Mouse (Mus musculus) intestine, embryonic 15.5 days (tissue): ENCODE data around the gene Tmem131. TPM values are rescaled to one million over a fixed set of nuclear protein-coding genes. Genes with fewer than 3 reads are reported as not detected.

Experiments used
- ATAC-seq: fragments of 200-750 bp; cut with Nextera tagmentation; 2 replicates; pipeline ENCODE4 v1.8.0; 2017; ENCODE audit warnings: moderate TSS enrichment, moderate library complexity
- H3K27ac ChIP-seq: fragments of 300-500 bp; sonication (generic); 2 replicates; pipeline ENCODE4 v1.5.1; 2015; ENCODE audit warnings: mild to moderate bottlenecking, inconsistent platforms
- H3K27me3 ChIP-seq: fragments of 300-500 bp; sonication (generic); replicated peaks from 2 replicates; pipeline ENCODE4 v1.6.1; 2015; ENCODE audit warnings: inconsistent platforms
- H3K36me3 ChIP-seq: fragments of 300-500 bp; sonication (generic); 2 replicates; pipeline ENCODE4 v1.6.1; 2015; ENCODE audit warnings: inconsistent platforms
- H3K4me1 ChIP-seq: fragments of 300-500 bp; sonication (generic); replicated peaks from 2 replicates; pipeline ENCODE4 v1.6.1; 2015; ENCODE audit warnings: inconsistent platforms
- H3K4me2 ChIP-seq: fragments of 300-500 bp; sonication (generic); replicated peaks from 2 replicates; pipeline ENCODE4 v1.6.1; 2015; ENCODE audit warnings: mild to moderate bottlenecking, inconsistent platforms
- H3K4me3 ChIP-seq: fragments of 300-500 bp; sonication (generic); replicated peaks from 2 replicates; pipeline ENCODE4 v1.5.1; 2015; ENCODE audit warnings: inconsistent platforms
- H3K9ac ChIP-seq: fragments of 300-500 bp; sonication (generic); 2 replicates; pipeline ENCODE4 v1.6.1; 2015; ENCODE audit warnings: inconsistent platforms
- H3K9me3 ChIP-seq: fragments of 300-500 bp; sonication (generic); 2 replicates; pipeline ENCODE4 v1.6.1; 2016; ENCODE audit warnings: inconsistent platforms
- WGBS: fragments of 180-500 bp; shearing (Covaris S2); methylation state at CpG from one replicate; pipeline ENCODE4 v1.1.7; 2015; 5-methylcytosine and 5-hydroxymethylcytosine counted together
- polyA plus RNA-seq: library from polyadenylated mRNA; unstranded; fragments of >200 nt; fragmentation: Nextera tagmentation; extraction: Ambion mirVana; gene quantifications from 2 replicates; pipeline ENCODE4 v1.2.1, GENCODE M21; 2015

Tmem131 gene
- polyA plus RNA-seq, 1 experiment from 2014 or later = 13.7 TPM

GRCm38 (mm10) chr1:36807086-36807485, 136.4 kb downstream of the Tmem131 start:
- no peak for ATAC-seq
- peaks cover 49% of the 10 kb centered on the region for H3K36me3 ChIP-seq
- H3K4me2 ChIP-seq = no peak overlapping the region

GRCm38 (mm10) chr1:36806181-36806905, 137.1 kb downstream of the Tmem131 start:
- H3K9me3 ChIP-seq = no peaks in the 10 kb centered on the region
- no peak for ATAC-seq
- WGBS = 94% methylated on average over 7 of the region's 7 CpGs
- no peaks in the 10 kb centered on the region for H3K4me1 ChIP-seq
- H3K4me2 ChIP-seq = no peak overlapping the region
- peaks cover 49% of the 10 kb centered on the region for H3K36me3 ChIP-seq
- no peak overlapping the region for H3K27ac ChIP-seq
- no peak overlapping the region for H3K4me3 ChIP-seq
- no peaks in the 10 kb centered on the region for H3K27me3 ChIP-seq
- H3K9ac ChIP-seq = no peak overlapping the region

More at GRCm38 (mm10) chr1:36807086-36807485, 136.4 kb downstream of the Tmem131 start:
- no peak overlapping the region for H3K27ac ChIP-seq
- no peaks in the 10 kb centered on the region for H3K9me3 ChIP-seq
- H3K27me3 ChIP-seq = no peaks in the 10 kb centered on the region
- 88% methylated on average over 1 of the region's 1 CpGs for WGBS
- no peak overlapping the region for H3K4me3 ChIP-seq
- no peaks in the 10 kb centered on the region for H3K4me1 ChIP-seq
- no peak overlapping the region for H3K9ac ChIP-seq

- Histone ChIP-seq H3K4me3 (no peak overlapping the region), H3K9me3 (no peaks in the 10 kb centered on the region), H3K27ac (no peak overlapping the region), H3K4me1 (no peaks in the 10 kb centered on the region), H3K9ac (no peak overlapping the region), H3K36me3 (peaks cover 40% of the 10 kb centered on the region), H3K4me2 (no peak overlapping the region), H3K27me3 (no peaks in the 10 kb centered on the region)
- no peak for ATAC-seq
- WGBS = 86% methylated on average over 4 of the region's 4 CpGs
These were observed 138.6 kb downstream of the Tmem131 start for GRCm38 (mm10) chr1:36804833-36805232.

GRCm38 (mm10) chr1:36804259-36804658, 139.2 kb downstream of the Tmem131 start:
- H3K9ac ChIP-seq = no peak overlapping the region
- no peaks in the 10 kb centered on the region for H3K27me3 ChIP-seq
- H3K9me3 ChIP-seq = no peaks in the 10 kb centered on the region
- peak; percentile 45; the same call in 1 of the 2 replicates for ATAC-seq
- H3K4me1 ChIP-seq = no peaks in the 10 kb centered on the region
- H3K27ac ChIP-seq = no peak overlapping the region
- 60% methylated on average over 9 of the region's 9 CpGs for WGBS
- no peak overlapping the region for H3K4me2 ChIP-seq
- H3K36me3 ChIP-seq = peaks cover 44% of the 10 kb centered on the region
- H3K4me3 ChIP-seq = no peak overlapping the region

- Histone ChIP-seq H3K4me2 (no peak overlapping the region), H3K36me3 (peaks cover 47% of the 10 kb centered on the region), H3K27ac (no peak overlapping the region), H3K9me3 (no peaks in the 10 kb centered on the region), H3K27me3 (no peaks in the 10 kb centered on the region), H3K4me3 (no peak overlapping the region), H3K9ac (no peak overlapping the region), H3K4me1 (no peaks in the 10 kb centered on the region)
- WGBS = 76% methylated on average over 3 of the region's 3 CpGs
- no peak for ATAC-seq
These were observed 143.0 kb downstream of the Tmem131 start for GRCm38 (mm10) chr1:36800379-36801011.

- no peaks in the 10 kb centered on the region for H3K9me3 ChIP-seq
- H3K27ac ChIP-seq = no peak overlapping the region
- no peak overlapping the region for H3K9ac ChIP-seq
- H3K36me3 ChIP-seq = peaks cover 66% of the 10 kb centered on the region
- no peaks in the 10 kb centered on the region for H3K27me3 ChIP-seq
- no peak overlapping the region for H3K4me3 ChIP-seq
- no peaks in the 10 kb centered on the region for H3K4me1 ChIP-seq
- WGBS = 70% methylated on average over 10 of the region's 10 CpGs
- ATAC-seq = no peak
- H3K4me2 ChIP-seq = no peak overlapping the region
These were observed 146.0 kb downstream of the Tmem131 start for GRCm38 (mm10) chr1:36797481-36797880.

GRCm38 (mm10) chr1:36796711-36797110, 146.8 kb downstream of the Tmem131 start:
- Histone ChIP-seq H3K27me3 (no peaks in the 10 kb centered on the region), H3K4me1 (no peaks in the 10 kb centered on the region), H3K27ac (no peak overlapping the region), H3K9ac (no peak overlapping the region), H3K9me3 (no peaks in the 10 kb centered on the region), H3K4me3 (no peak overlapping the region), H3K4me2 (no peak overlapping the region), H3K36me3 (peaks cover 65% of the 10 kb centered on the region)
- WGBS = 79% methylated on average over 7 of the region's 7 CpGs
- no peak for ATAC-seq

GRCm38 (mm10) chr1:36789416-36789815, 154.1 kb downstream of the Tmem131 start:
- 73% methylated on average over 8 of the region's 8 CpGs for WGBS
- no peak overlapping the region for H3K4me2 ChIP-seq
- ATAC-seq = no peak
- H3K27ac ChIP-seq = no peak overlapping the region
- H3K4me3 ChIP-seq = no peak overlapping the region
- no peak overlapping the region for H3K9ac ChIP-seq
- peaks cover 25% of the 10 kb centered on the region for H3K36me3 ChIP-seq
- H3K9me3 ChIP-seq = no peaks in the 10 kb centered on the region
- H3K4me1 ChIP-seq = no peaks in the 10 kb centered on the region; the same call in 1 of the 2 replicates
- H3K27me3 ChIP-seq = no peaks in the 10 kb centered on the region

GRCm38 (mm10) chr1:36786377-36786776, 157.1 kb downstream of the Tmem131 start:
- no peak overlapping the region for H3K9ac ChIP-seq
- no peaks in the 10 kb centered on the region; the same call in 1 of the 2 replicates for H3K4me1 ChIP-seq
- H3K9me3 ChIP-seq = no peaks in the 10 kb centered on the region
- 0 out of 2 replicates have a peak, but pooled peaks cover 3% of the 10 kb centered on the region for H3K36me3 ChIP-seq
- no peaks in the 10 kb centered on the region for H3K27me3 ChIP-seq
- H3K27ac ChIP-seq = no peak overlapping the region
- ATAC-seq = no peak
- H3K4me3 ChIP-seq = no peak overlapping the region
- 88% methylated on average over 7 of the region's 7 CpGs for WGBS
- no peak overlapping the region for H3K4me2 ChIP-seq

GRCm38 (mm10) chr1:36785238-36785641, 158.2 kb downstream of the Tmem131 start:
- no peak overlapping the region for H3K27ac ChIP-seq
- H3K4me3 ChIP-seq = peak overlapping the region; percentile 42
- ATAC-seq = peak; percentile 58
- no peaks in the 10 kb centered on the region for H3K27me3 ChIP-seq
- H3K9me3 ChIP-seq = no peaks in the 10 kb centered on the region
- no peaks in the 10 kb centered on the region for H3K36me3 ChIP-seq
- H3K4me2 ChIP-seq = peak overlapping the region; percentile 85
- no peaks in the 10 kb centered on the region; the same call in 1 of the 2 replicates for H3K4me1 ChIP-seq
- H3K9ac ChIP-seq = peak overlapping the region; percentile 50
- WGBS = under 1% methylated on average over 16 of the region's 16 CpGs

GRCm38 (mm10) chr1:36784365-36785134, 158.9 kb downstream of the Tmem131 start:
- Histone ChIP-seq H3K9me3 (no peaks in the 10 kb centered on the region), H3K4me1 (no peaks in the 10 kb centered on the region; the same call in 1 of the 2 replicates), H3K36me3 (no peaks in the 10 kb centered on the region), H3K4me2 (peak overlapping the region; percentile 85), H3K27me3 (no peaks in the 10 kb centered on the region), H3K27ac (no peak overlapping the region), H3K4me3 (peak overlapping the region; percentile 42), H3K9ac (peak overlapping the region; percentile 50)
- peak; percentile 78 for ATAC-seq
- 3% methylated on average over 20 of the region's 20 CpGs for WGBS

- no peaks in the 10 kb centered on the region for H3K9me3 ChIP-seq
- H3K9ac ChIP-seq = no peak overlapping the region
- 70% methylated on average over 11 of the region's 11 CpGs for WGBS
- no peaks in the 10 kb centered on the region; the same call in 1 of the 2 replicates for H3K4me1 ChIP-seq
- no peak overlapping the region for H3K4me3 ChIP-seq
- no peak overlapping the region for H3K4me2 ChIP-seq
- H3K27me3 ChIP-seq = no peaks in the 10 kb centered on the region
- ATAC-seq = no peak
- no peak overlapping the region for H3K27ac ChIP-seq
- no peaks in the 10 kb centered on the region for H3K36me3 ChIP-seq
These were observed 161.0 kb downstream of the Tmem131 start for GRCm38 (mm10) chr1:36782476-36782875.
